Mouse (Mus musculus) midbrain, embryonic 13.5 days (tissue): ENCODE results near the gene Jak3. TPM values are rescaled to one million over a fixed set of nuclear protein-coding genes. Genes with fewer than 3 reads are reported as not detected.

Source experiments
- ATAC-seq: fragments of 200-750 bp; cut with Nextera tagmentation; 2 replicates; pipeline ENCODE4 v1.8.0; 2017; ENCODE audit warnings: mild to moderate bottlenecking, moderate TSS enrichment, moderate library complexity
- H3K27ac ChIP-seq: fragments of 300-500 bp; sonication (generic); 2 replicates; pipeline ENCODE4 v1.5.1; 2015; ENCODE audit warnings: inconsistent platforms, mild to moderate bottlenecking, moderate library complexity
- H3K27me3 ChIP-seq: fragments of 300-500 bp; sonication (generic); 2 replicates; pipeline ENCODE4 v1.6.1; 2015; ENCODE audit warnings: mild to moderate bottlenecking, inconsistent platforms
- H3K36me3 ChIP-seq: fragments of 300-500 bp; sonication (generic); 2 replicates; pipeline ENCODE4 v1.6.1; 2015; ENCODE audit warnings: mild to moderate bottlenecking, inconsistent platforms
- H3K4me1 ChIP-seq: fragments of 300-500 bp; sonication (generic); replicated peaks from 2 replicates; pipeline ENCODE4 v1.6.1; 2015; ENCODE audit warnings: inconsistent platforms
- H3K4me2 ChIP-seq: fragments of 300-500 bp; sonication (generic); replicated peaks from 2 replicates; pipeline ENCODE4 v1.6.1; 2015; ENCODE audit warnings: moderate library complexity, mild to moderate bottlenecking, inconsistent platforms
- H3K4me3 ChIP-seq: fragments of 300-500 bp; sonication (generic); replicated peaks from 2 replicates; pipeline ENCODE4 v1.5.1; 2015; ENCODE audit warnings: mild to moderate bottlenecking, inconsistent platforms
- H3K9ac ChIP-seq: fragments of 300-500 bp; sonication (generic); replicated peaks from 2 replicates; pipeline ENCODE4 v1.6.1; 2015; ENCODE audit warnings: mild to moderate bottlenecking, inconsistent platforms
- H3K9me3 ChIP-seq: fragments of 300-500 bp; sonication (generic); 2 replicates; pipeline ENCODE4 v1.6.1; 2016; ENCODE audit warnings: mild to moderate bottlenecking, inconsistent platforms
- WGBS: fragments of 180-500 bp; shearing (Covaris S2); methylation state at CpG from one replicate; pipeline ENCODE4 v1.1.7; 2015; 5-methylcytosine and 5-hydroxymethylcytosine counted together
- polyA plus RNA-seq: library from polyadenylated mRNA; unstranded; fragments of >200 nt; fragmentation: Nextera tagmentation; extraction: Ambion mirVana; gene quantifications from 2 replicates; pipeline ENCODE4 v1.2.1, GENCODE M21; 2015

Gene Jak3
- polyA plus RNA-seq, 1 experiment from 2014 or later = 2.7 TPM

- Histone ChIP-seq H3K27ac (peak overlapping the region; percentile 55), H3K9me3 (no peaks in the 10 kb centered on the region), H3K9ac (peak overlapping the region; percentile 39), H3K27me3 (peaks cover 30% of the 10 kb centered on the region), H3K36me3 (peaks cover 22% of the 10 kb centered on the region), H3K4me1 (peaks cover 59% of the 10 kb centered on the region), H3K4me3 (no peak overlapping the region), H3K4me2 (peak overlapping the region; percentile 37)
- ATAC-seq = no peak
- 50% methylated on average over 5 of the region's 5 CpGs for WGBS
Measured at GRCm38 (mm10) chr8:71667256-71667655, 8.8 kb upstream of the Jak3 start.

- H3K9ac ChIP-seq = no peak overlapping the region; the same call in 1 of the 2 replicates
- H3K27me3 ChIP-seq = peaks cover 23% of the 10 kb centered on the region
- no peak overlapping the region for H3K27ac ChIP-seq
- H3K9me3 ChIP-seq = no peaks in the 10 kb centered on the region
- peak overlapping the region; percentile 37 for H3K4me2 ChIP-seq
- no peak for ATAC-seq
- peak overlapping the region; percentile 11; the same call in 1 of the 2 replicates for H3K4me3 ChIP-seq
- peaks cover 11% of the 10 kb centered on the region for H3K36me3 ChIP-seq
- H3K4me1 ChIP-seq = peaks cover 59% of the 10 kb centered on the region
- WGBS = 6% methylated on average over 21 of the region's 21 CpGs
Measured at GRCm38 (mm10) chr8:71668220-71668975, 7.7 kb upstream of the Jak3 start.

GRCm38 (mm10) chr8:71670198-71670597 is 5.9 kb upstream of the Jak3 start:
- peaks cover 18% of the 10 kb centered on the region for H3K27me3 ChIP-seq
- peak; percentile 28 for ATAC-seq
- H3K4me3 ChIP-seq = peak overlapping the region; percentile 77
- no peaks in the 10 kb centered on the region for H3K9me3 ChIP-seq
- peaks cover 55% of the 10 kb centered on the region for H3K4me1 ChIP-seq
- H3K36me3 ChIP-seq = no peaks in the 10 kb centered on the region
- H3K9ac ChIP-seq = peak overlapping the region; percentile 76
- H3K4me2 ChIP-seq = peak overlapping the region; percentile 87
- peak overlapping the region; percentile 90 for H3K27ac ChIP-seq
- WGBS = 10% methylated on average over 12 of the region's 12 CpGs

GRCm38 (mm10) chr8:71670621-71671548 is 5.2 kb upstream of the Jak3 start:
- peaks cover 52% of the 10 kb centered on the region for H3K4me1 ChIP-seq
- under 1% methylated on average over 60 of the region's 64 CpGs for WGBS
- ATAC-seq = peak; percentile 68

GRCm38 (mm10) chr8:71671549-71671965 is 4.5 kb upstream of the Jak3 start, which contains the start of gene Unc13a:
Unc13a (minus strand) TSS chr8:71671757.
- Histone ChIP-seq H3K9me3 (no peaks in the 10 kb centered on the region), H3K4me3 (peak within 1 kb of the TSS; percentile 77), H3K9ac (peak within 1 kb of the TSS; percentile 76), H3K27ac (peak within 1 kb of the TSS; percentile 90), H3K4me1 (peaks cover 51% of the 10 kb centered on the region), H3K4me2 (peak within 1 kb of the TSS; percentile 87), H3K27me3 (peaks cover 23% of the 10 kb centered on the region), H3K36me3 (no peaks in the 10 kb centered on the region)
- peak; percentile 71 for ATAC-seq
- under 1% methylated on average over 42 of the region's 42 CpGs for WGBS

More at GRCm38 (mm10) chr8:71670621-71671548, 5.2 kb upstream of the Jak3 start:
- H3K9ac ChIP-seq = peak overlapping the region; percentile 76
- H3K4me2 ChIP-seq = peak overlapping the region; percentile 87
- peak overlapping the region; percentile 77 for H3K4me3 ChIP-seq
- peak overlapping the region; percentile 90 for H3K27ac ChIP-seq
- no peaks in the 10 kb centered on the region for H3K36me3 ChIP-seq
- H3K27me3 ChIP-seq = peaks cover 25% of the 10 kb centered on the region
- H3K9me3 ChIP-seq = no peaks in the 10 kb centered on the region

GRCm38 (mm10) chr8:71672168-71672735 is 3.8 kb upstream of the Jak3 start:
- no peaks in the 10 kb centered on the region for H3K36me3 ChIP-seq
- peak overlapping the region; percentile 77 for H3K4me3 ChIP-seq
- H3K4me1 ChIP-seq = peaks cover 44% of the 10 kb centered on the region
- H3K27me3 ChIP-seq = peaks cover 28% of the 10 kb centered on the region
- 63% methylated on average over 6 of the region's 6 CpGs for WGBS
- H3K4me2 ChIP-seq = peak overlapping the region; percentile 87
- ATAC-seq = no peak
- peak overlapping the region; percentile 90 for H3K27ac ChIP-seq
- H3K9me3 ChIP-seq = no peaks in the 10 kb centered on the region
- H3K9ac ChIP-seq = peak overlapping the region; percentile 76

GRCm38 (mm10) chr8:71674071-71674470 is 2.0 kb upstream of the Jak3 start:
- 71% methylated on average over 2 of the region's 2 CpGs for WGBS

GRCm38 (mm10) chr8:71675456-71676019 is 558 bp upstream of the Jak3 start:
- Histone ChIP-seq H3K9me3 (no peaks in the 10 kb centered on the region), H3K4me2 (peak overlapping the region; percentile 90), H3K36me3 (no peaks in the 10 kb centered on the region), H3K27me3 (peaks cover 54% of the 10 kb centered on the region), H3K4me1 (peaks cover 22% of the 10 kb centered on the region), H3K27ac (no peak overlapping the region), H3K9ac (peak overlapping the region; percentile 74; the same call in 1 of the 2 replicates), H3K4me3 (peak overlapping the region; percentile 64)
- 22% methylated on average over 9 of the region's 9 CpGs for WGBS
- no peak for ATAC-seq

More at GRCm38 (mm10) chr8:71674071-71674470, 2.0 kb upstream of the Jak3 start:
- Histone ChIP-seq H3K36me3 (no peaks in the 10 kb centered on the region), H3K9ac (no peak overlapping the region), H3K27ac (no peak overlapping the region), H3K9me3 (no peaks in the 10 kb centered on the region), H3K4me2 (no peak overlapping the region), H3K4me1 (peaks cover 26% of the 10 kb centered on the region), H3K27me3 (peaks cover 46% of the 10 kb centered on the region), H3K4me3 (no peak overlapping the region)
- no peak for ATAC-seq

- no peaks in the 10 kb centered on the region for H3K9me3 ChIP-seq
- H3K4me1 ChIP-seq = peaks cover 24% of the 10 kb centered on the region
- H3K27ac ChIP-seq = no peak overlapping the region
- no peak for ATAC-seq
- H3K4me2 ChIP-seq = peak overlapping the region; percentile 90
- peaks cover 66% of the 10 kb centered on the region for H3K27me3 ChIP-seq
- peak overlapping the region; percentile 64 for H3K4me3 ChIP-seq
- H3K9ac ChIP-seq = peak overlapping the region; percentile 74; the same call in 1 of the 2 replicates
- no peaks in the 10 kb centered on the region for H3K36me3 ChIP-seq
- WGBS = 55% methylated on average over 9 of the region's 9 CpGs
Measured at GRCm38 (mm10) chr8:71676803-71677202, 707 bp downstream of the Jak3 start.

- H3K36me3 ChIP-seq = no peaks in the 10 kb centered on the region
- H3K4me3 ChIP-seq = no peak overlapping the region
- H3K27me3 ChIP-seq = peaks cover 74% of the 10 kb centered on the region
- H3K9ac ChIP-seq = no peak overlapping the region
- ATAC-seq = no peak
- H3K4me1 ChIP-seq = peaks cover 20% of the 10 kb centered on the region
- H3K4me2 ChIP-seq = no peak overlapping the region
- H3K9me3 ChIP-seq = no peaks in the 10 kb centered on the region
- H3K27ac ChIP-seq = no peak overlapping the region
Measured at GRCm38 (mm10) chr8:71677555-71677954, 1.5 kb downstream of the Jak3 start.

GRCm38 (mm10) chr8:71678216-71678615 is 2.1 kb downstream of the Jak3 start:
- no peaks in the 10 kb centered on the region for H3K36me3 ChIP-seq
- peaks cover 20% of the 10 kb centered on the region for H3K4me1 ChIP-seq
- ATAC-seq = no peak
- no peak overlapping the region for H3K4me2 ChIP-seq
- H3K9ac ChIP-seq = no peak overlapping the region
- WGBS = 55% methylated on average over 4 of the region's 4 CpGs
- H3K9me3 ChIP-seq = no peaks in the 10 kb centered on the region
- H3K27ac ChIP-seq = no peak overlapping the region
- H3K27me3 ChIP-seq = peaks cover 80% of the 10 kb centered on the region
- H3K4me3 ChIP-seq = no peak overlapping the region
